Mouse (Mus musculus) heart, postnatal 0 days (tissue): Measurements from ENCODE around the gene Tas2r135.

ENCODE experiments used
- CTCF ChIP-seq: IDR thresholded peaks from 2 replicates; pipeline ENCODE4 v1.5.1; 2016; ENCODE audit warnings: antibody characterized with exemption, control low read depth, low read depth
- EP300 ChIP-seq: IDR thresholded peaks from 2 replicates; pipeline ENCODE4 v1.6.1; 2016; ENCODE audit warnings: antibody characterized with exemption, low read depth

DNA sequence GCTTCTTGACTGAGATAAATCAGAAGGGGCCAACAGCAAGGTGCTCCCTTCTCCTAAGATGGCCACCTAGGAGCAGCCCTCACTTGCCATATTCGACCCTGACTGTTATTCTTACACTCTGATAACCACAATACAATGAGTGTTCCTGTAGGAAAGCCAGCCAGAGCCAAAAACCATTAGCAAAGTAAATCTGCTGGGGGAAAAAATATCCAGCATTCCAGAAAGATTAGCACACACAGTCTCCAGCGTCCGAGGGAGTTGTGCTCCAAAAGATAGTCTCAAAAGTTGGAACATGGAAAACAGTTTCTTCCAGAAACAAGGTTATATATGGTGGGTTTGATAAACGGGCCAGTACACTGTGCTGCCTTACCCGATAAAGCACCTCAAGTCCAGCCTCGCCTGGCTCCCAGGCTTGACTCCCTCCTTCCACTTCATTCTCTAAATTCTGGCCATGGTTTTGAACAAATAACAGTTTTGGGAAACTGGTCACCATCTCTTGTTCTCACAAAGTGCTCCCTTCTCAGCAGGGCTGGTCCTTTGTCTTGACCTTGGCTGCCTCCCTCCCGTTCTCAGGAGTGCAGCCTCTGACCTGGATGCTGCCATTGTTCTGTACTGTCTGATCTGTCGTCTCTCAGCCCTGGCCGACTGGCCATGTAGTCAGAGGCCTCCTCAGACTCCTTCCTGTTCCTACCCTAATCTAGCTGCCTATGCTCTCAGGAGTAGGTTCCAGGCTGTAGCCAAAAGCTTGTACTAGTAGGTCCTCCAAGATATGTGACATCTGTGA is 45.7 kb upstream of the Tas2r135 start:
- TF ChIP-seq CTCF (no peak), EP300 (no peak)
